Mouse (Mus musculus): ENCODE measurements at regions not wholly inside any gene's neighbourhood (a gene's known extent, or its start where the extent isn't known, plus 50 kb on each side); places are given as distances from the start of the nearest gene placed in this dataset.
"Not testable (repeated sequence)": the region's sequence is repeated elsewhere in the genome, so short reads cannot be mapped to it uniquely, and the experiment has no call there.

DNA sequence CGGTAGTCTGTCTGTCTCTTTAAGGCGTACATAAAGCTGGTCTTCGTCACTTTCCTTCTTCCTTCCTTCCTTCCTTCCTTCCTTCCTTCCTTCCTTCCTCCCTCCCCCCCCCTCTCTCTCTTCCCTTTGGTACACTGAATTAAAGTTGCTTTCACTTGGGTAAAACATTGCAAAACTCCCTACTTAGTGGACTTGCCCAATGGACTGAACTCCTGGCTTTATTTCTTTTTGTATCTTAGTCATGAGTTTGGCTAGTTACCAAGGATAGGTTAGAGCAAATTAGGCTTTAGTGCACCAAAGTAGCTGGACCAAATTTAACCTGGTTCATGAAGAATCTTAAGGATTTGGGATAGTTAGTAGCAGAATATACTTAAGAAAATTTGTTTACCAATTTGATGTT is 431.9 kb upstream of the Slc35b3 start:
- Histone ChIP-seq H3K27me3 (ENCODE audit: control insufficient read depth, insufficient read depth, low read length) (no peaks in the 10 kb centered on the region), H3K36me3 (ENCODE audit: control insufficient read depth, insufficient read depth, low read length) (no peaks in the 10 kb centered on the region), H3K4me3 (ENCODE audit: control insufficient read depth in 1 of 2, insufficient read depth in 1 of 2, low read depth in 1 of 2, low read length in 2 of 2) (no peak overlapping the region), H3K27ac (replicated peaks in 1 of 2; ENCODE audit: control insufficient read depth in 1 of 2, insufficient read depth in 1 of 2, low read depth in 2 of 2, low read length in 2 of 2) (no peak overlapping the region), H3K4me2 (ENCODE audit: low read length) (no peak overlapping the region), H3K9me3 (ENCODE audit: control insufficient read depth, low read length) (no peaks in the 10 kb centered on the region), H3K4me1 (ENCODE audit: control insufficient read depth in 2 of 2, insufficient read depth in 2 of 2, low read length in 2 of 2) (no peaks in the 10 kb centered on the region), H3K9ac (ENCODE audit: low read length) (no peak overlapping the region)
- no peak for ATAC-seq (ENCODE audit: insufficient number of reproducible peaks, insufficient read depth, low FRiP score, low read depth)
- 79% methylated on average over 3 of the region's 3 CpGs for WGBS

DNA sequence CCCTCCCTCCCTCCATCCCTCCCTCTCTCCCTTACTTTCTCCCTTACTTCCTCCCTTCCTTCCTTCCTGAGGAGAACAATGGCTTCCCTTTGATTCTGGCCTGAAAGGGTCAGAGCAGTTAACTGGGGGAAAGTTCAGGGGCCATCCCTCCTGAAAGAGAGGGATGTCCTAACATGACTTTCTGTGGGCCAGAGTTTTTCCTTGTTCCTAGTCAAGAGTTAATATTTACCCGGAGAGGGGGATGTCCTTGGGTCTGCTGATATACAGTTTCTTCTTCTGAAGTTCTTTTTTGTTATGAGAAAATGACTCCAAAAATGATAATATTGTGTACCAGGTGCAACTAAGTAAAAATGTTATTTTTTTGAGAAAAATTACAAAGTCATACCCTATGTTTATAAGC is 431.5 kb upstream of the Slc35b3 start:
- not testable (repeated sequence) for H3K4me1 ChIP-seq (ENCODE audit: control insufficient read depth in 2 of 2, insufficient read depth in 2 of 2, low read length in 2 of 2); H3K27ac ChIP-seq (replicated peaks in 1 of 2; ENCODE audit: control insufficient read depth in 1 of 2, insufficient read depth in 1 of 2, low read depth in 2 of 2, low read length in 2 of 2); H3K27me3 ChIP-seq (ENCODE audit: control insufficient read depth, insufficient read depth, low read length); H3K36me3 ChIP-seq (ENCODE audit: control insufficient read depth, insufficient read depth, low read length); H3K4me2 ChIP-seq (ENCODE audit: low read length); ATAC-seq (ENCODE audit: insufficient number of reproducible peaks, insufficient read depth, low FRiP score, low read depth); H3K4me3 ChIP-seq (ENCODE audit: control insufficient read depth in 1 of 2, insufficient read depth in 1 of 2, low read depth in 1 of 2, low read length in 2 of 2); H3K9me3 ChIP-seq (ENCODE audit: control insufficient read depth, low read length); H3K9ac ChIP-seq (ENCODE audit: low read length)
- WGBS: 84% methylated on average over 1 of the region's 1 CpGs

DNA sequence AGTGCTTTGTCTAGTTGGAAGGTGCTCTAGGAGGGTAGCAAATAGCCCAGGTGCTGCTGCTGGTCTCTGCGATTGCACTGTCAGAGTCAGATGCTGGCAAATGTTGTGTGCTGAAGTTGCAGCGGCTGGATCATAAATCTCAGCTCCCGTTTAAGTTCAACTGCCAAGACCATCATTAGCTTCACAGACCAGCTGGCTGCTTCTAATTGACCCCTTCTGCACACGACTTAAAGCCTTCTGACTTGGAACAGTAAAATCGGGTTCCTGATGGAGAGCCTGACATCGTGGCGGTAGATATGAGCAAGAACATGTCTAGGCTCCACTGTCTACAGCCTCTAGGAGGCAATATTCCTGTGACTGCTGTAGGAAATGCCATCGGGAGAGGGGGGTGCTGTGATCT is 416.0 kb upstream of the Slc35b3 start:
- Histone ChIP-seq H3K27me3 (ENCODE audit: control insufficient read depth, insufficient read depth, low read length) (no peaks in the 10 kb centered on the region), H3K4me1 (ENCODE audit: control insufficient read depth in 2 of 2, insufficient read depth in 2 of 2, low read length in 2 of 2) (no peaks in the 10 kb centered on the region), H3K27ac (replicated peaks in 1 of 2; ENCODE audit: control insufficient read depth in 1 of 2, insufficient read depth in 1 of 2, low read depth in 2 of 2, low read length in 2 of 2) (no peak overlapping the region), H3K9me3 (ENCODE audit: control insufficient read depth, low read length) (no peaks in the 10 kb centered on the region), H3K4me2 (ENCODE audit: low read length) (no peak overlapping the region), H3K9ac (ENCODE audit: low read length) (no peak overlapping the region), H3K4me3 (ENCODE audit: control insufficient read depth in 1 of 2, insufficient read depth in 1 of 2, low read depth in 1 of 2, low read length in 2 of 2) (no peak overlapping the region), H3K36me3 (ENCODE audit: control insufficient read depth, insufficient read depth, low read length) (no peaks in the 10 kb centered on the region)
- WGBS: 81% methylated on average over 8 of the region's 8 CpGs
- no peak for ATAC-seq (ENCODE audit: insufficient number of reproducible peaks, insufficient read depth, low FRiP score, low read depth)

DNA sequence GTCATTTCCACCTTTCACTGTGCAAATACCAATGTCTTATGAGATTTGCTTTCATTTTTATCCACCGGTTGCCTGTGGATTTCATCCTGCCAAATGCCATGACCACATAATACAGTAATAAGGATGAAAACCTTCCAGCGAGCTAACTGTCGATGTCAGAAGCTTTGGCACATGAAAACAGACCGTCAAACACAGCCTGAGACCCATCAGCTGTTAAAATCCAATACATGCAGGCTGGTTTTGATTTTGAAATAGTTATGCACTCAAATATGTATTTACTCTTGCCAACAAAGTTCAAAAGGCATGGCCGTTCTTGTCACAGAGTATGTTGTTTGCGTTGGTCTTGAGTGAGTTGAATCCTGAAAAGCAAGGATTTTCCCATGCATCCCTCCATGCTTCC is 415.6 kb upstream of the Slc35b3 start:
- no peak for ATAC-seq (ENCODE audit: insufficient number of reproducible peaks, insufficient read depth, low FRiP score, low read depth)
- Histone ChIP-seq H3K9me3 (ENCODE audit: control insufficient read depth, low read length) (no peaks in the 10 kb centered on the region), H3K4me2 (ENCODE audit: low read length) (no peak overlapping the region), H3K27me3 (ENCODE audit: control insufficient read depth, insufficient read depth, low read length) (no peaks in the 10 kb centered on the region), H3K9ac (ENCODE audit: low read length) (no peak overlapping the region), H3K27ac (replicated peaks in 1 of 2; ENCODE audit: control insufficient read depth in 1 of 2, insufficient read depth in 1 of 2, low read depth in 2 of 2, low read length in 2 of 2) (no peak overlapping the region), H3K4me3 (ENCODE audit: control insufficient read depth in 1 of 2, insufficient read depth in 1 of 2, low read depth in 1 of 2, low read length in 2 of 2) (no peak overlapping the region), H3K36me3 (ENCODE audit: control insufficient read depth, insufficient read depth, low read length) (no peaks in the 10 kb centered on the region), H3K4me1 (ENCODE audit: control insufficient read depth in 2 of 2, insufficient read depth in 2 of 2, low read length in 2 of 2) (no peaks in the 10 kb centered on the region)
- WGBS: 90% methylated on average over 6 of the region's 6 CpGs

DNA sequence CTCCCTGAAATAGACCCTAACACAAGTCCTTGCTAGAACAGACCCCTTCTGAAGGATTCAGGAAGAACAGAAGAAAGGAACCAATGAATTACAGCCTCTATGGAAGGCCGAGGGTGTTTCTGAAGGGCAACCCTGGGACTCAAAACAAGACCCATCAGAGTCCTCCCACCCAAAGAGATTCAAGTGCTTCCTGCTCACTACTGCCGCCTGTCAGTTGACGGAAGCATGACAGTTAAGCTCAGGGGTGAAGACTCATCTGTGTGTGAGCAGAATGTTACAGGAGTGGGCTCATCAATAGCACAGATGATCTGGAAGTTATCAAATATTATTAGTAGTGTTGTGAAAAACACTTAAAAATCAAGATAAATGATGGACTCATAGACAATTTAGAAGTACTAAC is 411.9 kb upstream of the Slc35b3 start:
- Histone ChIP-seq H3K36me3 (ENCODE audit: control insufficient read depth, insufficient read depth, low read length) (no peaks in the 10 kb centered on the region), H3K27me3 (ENCODE audit: control insufficient read depth, insufficient read depth, low read length) (no peaks in the 10 kb centered on the region), H3K9me3 (ENCODE audit: control insufficient read depth, low read length) (no peaks in the 10 kb centered on the region), H3K4me3 (ENCODE audit: control insufficient read depth in 1 of 2, insufficient read depth in 1 of 2, low read depth in 1 of 2, low read length in 2 of 2) (no peak overlapping the region), H3K9ac (ENCODE audit: low read length) (no peak overlapping the region), H3K27ac (replicated peaks in 1 of 2; ENCODE audit: control insufficient read depth in 1 of 2, insufficient read depth in 1 of 2, low read depth in 2 of 2, low read length in 2 of 2) (no peak overlapping the region), H3K4me2 (ENCODE audit: low read length) (no peak overlapping the region), H3K4me1 (ENCODE audit: control insufficient read depth in 2 of 2, insufficient read depth in 2 of 2, low read length in 2 of 2) (no peaks in the 10 kb centered on the region)
- ATAC-seq (ENCODE audit: insufficient number of reproducible peaks, insufficient read depth, low FRiP score, low read depth): no peak
- WGBS: 67% methylated on average over 3 of the region's 3 CpGs

DNA sequence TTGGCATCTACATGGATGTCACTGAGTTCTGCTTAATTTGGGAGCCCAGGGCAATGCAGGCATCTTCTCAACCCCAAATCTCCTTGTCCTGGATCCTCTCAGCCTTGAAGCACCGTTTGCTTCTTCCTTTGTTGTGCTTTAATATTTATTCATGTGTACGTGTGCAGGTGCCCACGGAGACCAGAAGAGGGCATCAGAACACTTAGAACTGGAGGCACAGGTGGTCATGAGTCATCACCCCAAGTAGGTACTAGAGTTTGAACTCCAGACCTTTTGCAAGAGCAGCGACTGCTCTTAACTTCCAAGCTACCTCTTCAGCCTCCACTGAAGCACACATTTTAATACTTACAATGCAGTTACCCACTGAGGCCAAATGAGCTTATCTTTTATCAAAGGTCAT is 403.0 kb upstream of the Slc35b3 start:
- no peak overlapping the region for H3K4me2 ChIP-seq (ENCODE audit: low read length)
- no peaks in the 10 kb centered on the region for H3K27me3 ChIP-seq (ENCODE audit: control insufficient read depth, insufficient read depth, low read length)
- no peak overlapping the region for H3K9ac ChIP-seq (ENCODE audit: low read length)
- no peak overlapping the region for H3K4me3 ChIP-seq (ENCODE audit: control insufficient read depth in 1 of 2, insufficient read depth in 1 of 2, low read depth in 1 of 2, low read length in 2 of 2)
- ATAC-seq (ENCODE audit: insufficient number of reproducible peaks, insufficient read depth, low FRiP score, low read depth): no peak
- no peak overlapping the region for H3K27ac ChIP-seq (replicated peaks in 1 of 2; ENCODE audit: control insufficient read depth in 1 of 2, insufficient read depth in 1 of 2, low read depth in 2 of 2, low read length in 2 of 2)
- no peaks in the 10 kb centered on the region for H3K9me3 ChIP-seq (ENCODE audit: control insufficient read depth, low read length)
- WGBS: 58% methylated on average over 4 of the region's 4 CpGs
- no peaks in the 10 kb centered on the region for H3K4me1 ChIP-seq (ENCODE audit: control insufficient read depth in 2 of 2, insufficient read depth in 2 of 2, low read length in 2 of 2)
- no peaks in the 10 kb centered on the region for H3K36me3 ChIP-seq (ENCODE audit: control insufficient read depth, insufficient read depth, low read length)

DNA sequence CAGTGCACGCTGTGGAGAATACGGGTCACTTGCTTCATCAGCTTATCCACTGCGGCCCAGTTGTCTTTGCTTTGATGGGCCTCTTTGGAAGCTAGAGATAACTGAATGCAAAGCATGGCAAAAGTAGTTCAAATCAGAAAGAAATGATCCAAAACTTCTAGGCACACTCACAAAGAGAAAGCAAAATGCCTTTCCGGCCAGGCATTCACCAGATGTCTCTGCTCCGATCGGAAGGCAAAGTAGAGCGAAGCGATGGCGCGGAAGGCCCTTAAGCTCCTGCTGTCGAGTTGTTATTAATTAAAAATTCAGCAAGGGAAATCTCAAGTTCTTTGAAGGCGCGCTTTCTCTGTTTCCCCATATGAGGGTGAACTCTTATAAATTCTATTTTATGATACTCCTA is 401.9 kb upstream of the Slc35b3 start:
- Histone ChIP-seq H3K36me3 (ENCODE audit: control insufficient read depth, insufficient read depth, low read length) (no peaks in the 10 kb centered on the region), H3K27ac (replicated peaks in 1 of 2; ENCODE audit: control insufficient read depth in 1 of 2, insufficient read depth in 1 of 2, low read depth in 2 of 2, low read length in 2 of 2) (no peak overlapping the region), H3K4me2 (ENCODE audit: low read length) (no peak overlapping the region), H3K4me1 (ENCODE audit: control insufficient read depth in 2 of 2, insufficient read depth in 2 of 2, low read length in 2 of 2) (no peaks in the 10 kb centered on the region), H3K9ac (ENCODE audit: low read length) (no peak overlapping the region), H3K27me3 (ENCODE audit: control insufficient read depth, insufficient read depth, low read length) (no peaks in the 10 kb centered on the region), H3K4me3 (ENCODE audit: control insufficient read depth in 1 of 2, insufficient read depth in 1 of 2, low read depth in 1 of 2, low read length in 2 of 2) (no peak overlapping the region), H3K9me3 (ENCODE audit: control insufficient read depth, low read length) (no peaks in the 10 kb centered on the region)
- 85% methylated on average over 13 of the region's 13 CpGs for WGBS
- ATAC-seq (ENCODE audit: insufficient number of reproducible peaks, insufficient read depth, low FRiP score, low read depth): no peak

DNA sequence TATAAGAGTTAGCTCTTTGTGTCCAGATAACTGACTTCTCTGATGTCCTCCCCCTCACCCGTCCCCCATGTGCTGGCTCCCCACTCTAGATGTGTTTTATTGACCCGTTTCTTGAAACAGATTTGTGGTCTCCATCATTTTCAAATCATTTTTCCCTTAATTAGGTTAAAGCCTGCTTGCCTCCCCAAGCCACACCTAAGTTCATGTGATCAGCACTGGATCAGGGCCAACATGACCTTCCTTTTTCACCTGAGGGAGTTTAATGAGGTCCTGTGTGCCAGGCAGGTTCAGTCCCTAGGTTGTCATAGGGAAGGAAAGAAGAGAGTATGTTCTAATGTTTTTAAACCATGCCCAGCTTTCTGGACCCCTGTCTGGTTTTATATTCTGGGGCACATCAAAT is 390.9 kb upstream of the Slc35b3 start:
- no peaks in the 10 kb centered on the region for H3K4me1 ChIP-seq (ENCODE audit: control insufficient read depth in 2 of 2, insufficient read depth in 2 of 2, low read length in 2 of 2)
- H3K9ac ChIP-seq (ENCODE audit: low read length): no peak overlapping the region
- H3K36me3 ChIP-seq (ENCODE audit: control insufficient read depth, insufficient read depth, low read length): no peaks in the 10 kb centered on the region
- no peak overlapping the region for H3K27ac ChIP-seq (replicated peaks in 1 of 2; ENCODE audit: control insufficient read depth in 1 of 2, insufficient read depth in 1 of 2, low read depth in 2 of 2, low read length in 2 of 2)
- H3K4me3 ChIP-seq (ENCODE audit: control insufficient read depth in 1 of 2, insufficient read depth in 1 of 2, low read depth in 1 of 2, low read length in 2 of 2): no peak overlapping the region
- 49% methylated on average over 2 of the region's 2 CpGs for WGBS
- no peaks in the 10 kb centered on the region for H3K27me3 ChIP-seq (ENCODE audit: control insufficient read depth, insufficient read depth, low read length)
- H3K4me2 ChIP-seq (ENCODE audit: low read length): no peak overlapping the region
- H3K9me3 ChIP-seq (ENCODE audit: control insufficient read depth, low read length): no peaks in the 10 kb centered on the region
- no peak for ATAC-seq (ENCODE audit: insufficient number of reproducible peaks, insufficient read depth, low FRiP score, low read depth)
